In genomic region chr12:36041281-36041589, GRCm38 (mm10) we compare ENCODE assay signal across 9 mouse cellular contexts. TPM values are rescaled to one million over a fixed set of nuclear protein-coding genes. Genes with fewer than 3 reads are reported as not detected.
DNase-seq lines count a peak whose midpoint lies in the region; ATAC-seq and TF ChIP-seq lines count a peak whose summit lies in the region.
"Had no signal": no experiment of that assay in that cellular context is flagged by ENCODE, and none has a peak within 500 bp of the region (broad histone marks: within the 10 kb centered on the region; RNA-seq: fewer than 3 reads in every experiment).

No protein-coding gene starts in this region.

- no peak for TF ChIP-seq POLR2A in lung, adult 2 months (IDR thresholded peaks at IDR 0.05; ENCODE audit: borderline replicate concordance, extremely low read depth, low read depth, low read length)

- H3K9ac ChIP-seq in neural tube, embryonic 15.5 days (replicated peaks), result peak overlapping the region; percentile 88

- no peak for DNase-seq in lung, adult 2 months
- no peak for DNase-seq in lung, postnatal 25 days (ENCODE audit: low spot score)
- DNase-seq in forebrain, embryonic 10.5 days (ENCODE audit: extremely low spot score, low spot score), result no peak
- DNase-seq in limb, embryonic 10.5 days (ENCODE audit: low spot score), result no peak
- DNase-seq in left cerebral cortex, postnatal 4 days, result no peak
- no peak for DNase-seq in thymus, postnatal 10 days (ENCODE audit: low spot score in 2 of 2)

- 19% methylated on average over 4 of the region's 4 CpGs for WGBS in lung, adult 2 months
- 58% methylated on average over 4 of the region's 4 CpGs for WGBS in forebrain, embryonic 10.5 days
- 59% methylated on average over 4 of the region's 4 CpGs for WGBS in limb, embryonic 10.5 days
- WGBS in neural tube, embryonic 15.5 days, result 29% methylated on average over 4 of the region's 4 CpGs

- no peaks in the 10 kb centered on the region for H3K27me3 ChIP-seq in forebrain, embryonic 10.5 days (ENCODE audit: poor library complexity, severe bottlenecking)
- no peaks in the 10 kb centered on the region for H3K27me3 ChIP-seq in limb, embryonic 10.5 days (ENCODE audit: low read depth, poor library complexity, severe bottlenecking)
- no peaks in the 10 kb centered on the region for H3K27me3 ChIP-seq in neural tube, embryonic 15.5 days (replicated peaks)

- peaks cover 11% of the 10 kb centered on the region for H3K36me3 ChIP-seq in forebrain, embryonic 10.5 days (replicated peaks)
- no peaks in the 10 kb centered on the region for H3K36me3 ChIP-seq in limb, embryonic 10.5 days
- no peaks in the 10 kb centered on the region for H3K36me3 ChIP-seq in neural tube, embryonic 15.5 days

- H3K27ac ChIP-seq in forebrain, embryonic 10.5 days, result peak overlapping the region; percentile 98
- H3K27ac ChIP-seq in limb, embryonic 10.5 days, result no peak overlapping the region
- H3K27ac ChIP-seq in neural tube, embryonic 15.5 days (replicated peaks), result peak overlapping the region; percentile 93

- peaks cover 7% of the 10 kb centered on the region; the same call in 1 of the 2 replicates for H3K9me3 ChIP-seq in forebrain, embryonic 10.5 days
- H3K9me3 ChIP-seq in limb, embryonic 10.5 days (replicated peaks), result no peaks in the 10 kb centered on the region
- no peaks in the 10 kb centered on the region for H3K9me3 ChIP-seq in neural tube, embryonic 15.5 days (replicated peaks)

- peaks cover 4% of the 10 kb centered on the region for H3K4me1 ChIP-seq in lung, adult 2 months (ENCODE audit: control insufficient read depth, insufficient read depth, low read length)
- H3K4me1 ChIP-seq in forebrain, embryonic 10.5 days, result peaks cover 30% of the 10 kb centered on the region
- peaks cover 19% of the 10 kb centered on the region for H3K4me1 ChIP-seq in limb, embryonic 10.5 days
- H3K4me1 ChIP-seq in neural tube, embryonic 15.5 days, result peaks cover 17% of the 10 kb centered on the region

- H3K4me3 ChIP-seq in lung, adult 2 months (replicated peaks; ENCODE audit: extremely low read depth, low read depth, low read length), result peak overlapping the region; percentile 61
- peak overlapping the region; percentile 95 for H3K4me3 ChIP-seq in forebrain, embryonic 10.5 days
- H3K4me3 ChIP-seq in limb, embryonic 10.5 days, result peak overlapping the region; percentile 93
- peak overlapping the region; percentile 78 for H3K4me3 ChIP-seq in neural tube, embryonic 15.5 days (replicated peaks)

- ATAC-seq in neural tube, embryonic 15.5 days (ENCODE audit: low FRiP score), result no peak
- ATAC-seq in frontal cortex, adult (ENCODE audit: low TSS enrichment), result no peak

- H3K4me2 ChIP-seq in neural tube, embryonic 15.5 days, result peak overlapping the region; percentile 67

- intact Hi-C loops in left cerebral cortex, postnatal 4 days (cut with DNase I), result loop anchor here (5.0 to 10.0 kb wide), 2 partner anchors 54 to 144 kb away; no protein-coding TSS in a partner anchor

- no peak for TF ChIP-seq CTCF in lung, adult 2 months (IDR thresholded peaks at IDR 0.05; ENCODE audit: insufficient read depth, low read length)

RNA-seq across cellular contexts. Expression of gene Tspan13, which starts 1.1 kb away (rescaled TPM):
- 614 and 805 TPM in 2 replicates for polyA plus RNA-seq in lung, adult 2 months (2012; rRNA removed)
- 160 and 161 TPM in 2 replicates for polyA plus RNA-seq in forebrain, embryonic 10.5 days (2016; fragmentation: Nextera tagmentation; extraction: Ambion mirVana)
- 47.2 and 57.7 TPM in 2 replicates for polyA plus RNA-seq in limb, embryonic 10.5 days (2016; fragmentation: Nextera tagmentation; extraction: Ambion mirVana)
- polyA plus RNA-seq in neural tube, embryonic 15.5 days (2015; fragmentation: Nextera tagmentation; extraction: Ambion mirVana), result 380 and 441 TPM in 2 replicates
- total RNA-seq in left cerebral cortex, postnatal 4 days (2021), result 100 to 1,000 TPM; 176 to 181 TPM

RNA-seq across cellular contexts. Expression of gene Agr2, which starts 48.5 kb away (rescaled TPM):
- polyA plus RNA-seq in lung, adult 2 months (2012; rRNA removed), result 1.5 and 6.1 TPM in 2 replicates
- not detected in 2 replicates for polyA plus RNA-seq in forebrain, embryonic 10.5 days (2016; fragmentation: Nextera tagmentation; extraction: Ambion mirVana)
- not detected in 2 replicates for polyA plus RNA-seq in limb, embryonic 10.5 days (2016; fragmentation: Nextera tagmentation; extraction: Ambion mirVana)
- polyA plus RNA-seq in neural tube, embryonic 15.5 days (2015; fragmentation: Nextera tagmentation; extraction: Ambion mirVana), result 6.1 TPM in 1 of 2 replicates, not detected in the other
- not detected for total RNA-seq in left cerebral cortex, postnatal 4 days (2021)
- polyA plus RNA-seq: testis, adult 2 months had no signal
